Mouse (Mus musculus) testis, adult 2 months (tissue): Measurements from ENCODE around the gene Ak3. TPM values are rescaled to one million over a fixed set of nuclear protein-coding genes. Genes with fewer than 3 reads are reported as not detected.

Experiments
- H3K27ac ChIP-seq: fragments of 200-500 bp; 2 replicates; pipeline ENCODE4 v1.5.1; 2012; ENCODE audit warnings: low read depth, low read length; ENCODE audit not compliant: control insufficient read depth, insufficient read depth
- H3K27me3 ChIP-seq: fragments of 200-500 bp; 2 replicates; pipeline ENCODE4 v1.6.1; 2012; ENCODE audit warnings: mild to moderate bottlenecking, low read length, moderate library complexity; ENCODE audit not compliant: control insufficient read depth, insufficient read depth
- H3K36me3 ChIP-seq: fragments of 200-500 bp; 2 replicates; pipeline ENCODE4 v1.6.1; 2012; ENCODE audit warnings: mild to moderate bottlenecking, low read length; ENCODE audit not compliant: control insufficient read depth, insufficient read depth
- H3K4me1 ChIP-seq: fragments of 200-500 bp; 2 replicates; pipeline ENCODE4 v1.6.1; 2012; ENCODE audit warnings: low read length; ENCODE audit not compliant: control insufficient read depth, insufficient read depth
- H3K4me3 ChIP-seq: fragments of 200-500 bp; 2 replicates; pipeline ENCODE4 v1.5.1; 2012; ENCODE audit warnings: low read depth, mild to moderate bottlenecking, low read length, moderate library complexity, mixed read lengths; ENCODE audit not compliant: control insufficient read depth
- CTCF ChIP-seq: fragments of 200-500 bp; IDR thresholded peaks from 2 replicates; pipeline ENCODE4 v1.5.1; 2012; ENCODE audit warnings: low read depth, mild to moderate bottlenecking, inconsistent platforms, low read length, moderate library complexity; ENCODE audit not compliant: control insufficient read depth, insufficient read depth, insufficient replicate concordance
- POLR2A ChIP-seq: fragments of 200-500 bp; IDR thresholded peaks from 2 replicates; pipeline ENCODE4 v1.6.1; 2012; ENCODE audit warnings: low read depth, mild to moderate bottlenecking, inconsistent platforms, low read length, moderate library complexity; ENCODE audit not compliant: control insufficient read depth
- polyA plus RNA-seq: library from polyadenylated mRNA; depleted of rRNA; stranded (reverse); fragments of >200 nt; gene quantifications from 2 replicates; pipeline ENCODE4 v1.2.3, GENCODE M21; 2012

The Ak3 gene
- polyA plus RNA-seq, 1 experiment, result 13.2 TPM

DNA sequence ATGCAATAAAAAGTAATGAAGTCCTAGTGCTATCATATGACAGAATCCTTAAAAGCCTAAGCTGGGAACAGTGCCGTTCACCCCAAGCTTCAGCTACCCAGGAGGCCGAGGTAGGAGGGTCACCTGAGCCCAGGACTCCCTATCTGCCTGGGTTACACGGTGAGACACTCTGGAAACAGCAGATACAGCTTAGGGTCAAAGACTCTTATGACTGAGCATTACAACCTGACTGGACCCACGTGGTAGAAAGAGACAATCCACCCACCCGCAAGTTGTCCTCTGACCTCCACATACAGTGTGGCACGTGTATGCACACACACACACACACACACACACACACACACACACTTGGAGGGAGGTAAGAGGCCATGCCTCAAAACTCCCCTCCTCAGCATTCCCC lies 5.6 kb downstream of the Ak3 start:
- H3K36me3 ChIP-seq, result no peaks in the 10 kb centered on the region
- H3K4me3 ChIP-seq, result no peak overlapping the region
- no peaks in the 10 kb centered on the region for H3K27me3 ChIP-seq
- TF ChIP-seq CTCF (no peak), POLR2A (no peak)
- peaks cover 3% of the 10 kb centered on the region; the same call in 1 of the 2 replicates for H3K4me1 ChIP-seq
- H3K27ac ChIP-seq, result no peak overlapping the region

DNA sequence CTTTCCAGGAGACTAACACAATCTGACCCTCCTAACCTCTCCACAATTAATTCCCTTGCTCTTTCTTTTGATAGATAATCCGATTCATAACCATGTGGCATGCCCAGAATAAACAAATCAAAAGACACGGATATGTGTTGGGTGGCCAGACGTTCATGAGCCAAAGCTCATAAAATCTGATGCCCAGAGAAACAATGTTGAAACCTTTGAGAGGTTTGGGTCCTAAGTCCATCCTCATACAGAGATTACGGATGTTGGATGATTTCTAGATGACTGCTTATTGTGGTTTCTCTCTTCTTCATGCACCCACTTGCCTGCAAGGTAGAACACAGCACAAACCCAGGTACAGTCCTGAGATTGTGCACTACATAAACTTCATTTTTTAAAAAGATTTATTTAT lies 7.6 kb downstream of the Ak3 start:
- Histone ChIP-seq H3K27ac (no peak overlapping the region), H3K27me3 (no peaks in the 10 kb centered on the region), H3K36me3 (no peaks in the 10 kb centered on the region), H3K4me3 (no peak overlapping the region), H3K4me1 (no peaks in the 10 kb centered on the region; the same call in 1 of the 2 replicates)
- no peak for TF ChIP-seq CTCF
- TF ChIP-seq POLR2A, result no peak

DNA sequence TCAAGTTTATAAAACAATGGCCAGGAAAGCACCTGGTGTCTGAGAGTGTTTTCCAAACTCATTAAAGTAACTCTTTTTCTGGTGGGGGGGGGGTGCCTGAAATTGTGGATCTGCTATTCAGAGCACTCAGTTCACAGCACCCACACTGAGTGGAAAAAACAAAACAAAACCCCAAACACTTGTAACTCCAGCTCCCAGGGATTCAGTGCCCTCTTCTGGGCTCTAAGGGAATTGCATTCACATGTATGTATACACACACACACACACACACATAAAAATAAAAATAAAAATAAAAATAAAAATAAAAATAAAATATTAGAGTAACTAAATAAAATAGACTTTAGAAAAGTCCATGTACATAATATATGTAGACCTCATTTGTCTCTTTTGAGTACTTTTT lies 8.4 kb downstream of the Ak3 start:
- Histone ChIP-seq H3K27ac (no peak overlapping the region), H3K4me3 (no peak overlapping the region), H3K36me3 (no peaks in the 10 kb centered on the region), H3K27me3 (no peaks in the 10 kb centered on the region), H3K4me1 (no peaks in the 10 kb centered on the region; the same call in 1 of the 2 replicates)
- no peak for TF ChIP-seq POLR2A
- TF ChIP-seq CTCF, result no peak

DNA sequence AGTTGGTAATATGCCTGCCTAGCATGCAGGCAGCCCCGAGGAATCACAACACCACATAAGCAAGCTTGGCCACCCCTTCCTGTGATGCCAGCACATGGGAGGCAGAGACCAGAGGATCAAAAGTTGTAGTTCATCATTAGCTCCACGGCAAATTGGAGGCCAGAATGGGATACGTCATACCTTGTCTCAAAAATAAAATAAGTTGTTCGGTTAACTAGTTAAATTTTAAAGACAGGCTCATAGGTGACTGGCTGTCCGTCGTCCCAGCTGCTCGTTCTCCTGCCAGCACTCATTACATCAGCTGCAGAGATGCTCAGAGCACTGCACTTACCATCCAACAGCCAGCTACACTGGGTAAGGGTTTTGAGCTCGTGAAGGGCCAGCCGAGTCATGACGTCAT lies 10.2 kb downstream of the Ak3 start:
- TF ChIP-seq POLR2A, result no peak
- no peak for TF ChIP-seq CTCF
- no peaks in the 10 kb centered on the region for H3K27me3 ChIP-seq
- H3K4me1 ChIP-seq, result no peaks in the 10 kb centered on the region; the same call in 1 of the 2 replicates
- H3K4me3 ChIP-seq, result no peak overlapping the region
- no peak overlapping the region for H3K27ac ChIP-seq
- H3K36me3 ChIP-seq, result no peaks in the 10 kb centered on the region

DNA sequence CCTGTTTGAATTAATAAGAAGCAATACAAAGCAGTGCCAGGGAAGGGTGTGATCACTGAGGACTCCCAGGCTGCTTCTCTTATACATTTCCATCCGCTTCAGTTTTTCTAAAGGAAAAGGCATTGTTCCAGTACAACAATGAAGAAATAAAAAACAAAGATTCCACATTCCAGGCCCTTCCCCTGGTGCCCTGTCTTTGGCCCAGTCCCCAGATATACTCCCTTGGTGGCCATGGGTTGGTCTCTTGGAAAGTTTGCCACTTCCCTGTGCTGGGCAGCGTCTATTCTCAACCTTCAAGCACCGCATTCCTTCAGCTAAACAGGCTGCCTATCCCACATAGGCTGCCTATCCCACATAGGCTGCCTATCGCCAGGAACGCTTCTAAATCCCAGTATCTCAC lies 10.7 kb downstream of the Ak3 start:
- TF ChIP-seq CTCF (no peak), POLR2A (no peak)

DNA sequence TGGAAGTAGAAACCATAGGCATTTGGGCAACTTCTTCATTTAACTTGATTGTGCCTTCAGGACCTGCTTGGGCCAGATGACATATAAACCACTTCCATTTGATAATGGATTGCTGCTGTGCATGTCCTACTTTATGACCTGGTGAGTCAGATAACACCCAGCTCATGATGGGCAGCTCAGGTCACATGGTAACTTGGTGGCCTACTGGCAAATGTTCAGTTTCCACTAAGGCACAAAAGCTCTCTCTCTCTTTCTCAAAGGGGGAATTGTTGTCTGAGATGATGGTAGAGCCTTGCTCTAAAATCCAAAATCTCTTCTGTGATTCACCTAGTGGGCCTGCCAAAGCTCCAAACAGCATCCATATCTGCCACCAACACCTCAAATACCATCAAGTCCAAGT lies 15.1 kb downstream of the Ak3 start:
- TF ChIP-seq POLR2A, result no peak
- TF ChIP-seq CTCF, result no peak
- H3K36me3 ChIP-seq, result no peaks in the 10 kb centered on the region
- no peak overlapping the region for H3K27ac ChIP-seq
- no peaks in the 10 kb centered on the region for H3K4me1 ChIP-seq
- no peaks in the 10 kb centered on the region for H3K27me3 ChIP-seq
- H3K4me3 ChIP-seq, result no peak overlapping the region

More for the DNA sequence above, 10.7 kb downstream of the Ak3 start:
- no peaks in the 10 kb centered on the region for H3K27me3 ChIP-seq
- no peak overlapping the region for H3K4me3 ChIP-seq
- no peaks in the 10 kb centered on the region; the same call in 1 of the 2 replicates for H3K4me1 ChIP-seq
- H3K36me3 ChIP-seq, result no peaks in the 10 kb centered on the region
- no peak overlapping the region for H3K27ac ChIP-seq

DNA sequence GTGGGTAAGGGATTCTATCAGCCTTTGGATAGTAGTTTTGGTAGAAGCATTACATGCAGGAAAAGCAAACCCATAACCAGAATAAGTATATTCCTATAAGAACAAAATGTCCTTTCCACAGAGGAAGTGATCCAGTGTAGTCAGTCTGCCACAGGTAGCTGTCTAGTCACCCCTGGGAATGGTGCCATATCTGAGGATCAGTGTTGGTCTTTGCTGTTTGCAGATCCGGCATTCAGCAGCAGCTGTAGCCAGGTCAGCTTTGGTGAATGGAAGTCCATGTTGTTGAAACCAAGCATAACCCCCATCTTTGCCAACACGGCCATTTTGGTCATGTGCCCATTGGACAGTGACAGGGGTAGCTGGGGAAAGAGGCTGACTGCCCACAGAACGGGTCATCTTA lies 16.0 kb downstream of the Ak3 start:
- Histone ChIP-seq H3K27ac (no peak overlapping the region), H3K36me3 (no peaks in the 10 kb centered on the region), H3K4me3 (no peak overlapping the region), H3K27me3 (no peaks in the 10 kb centered on the region), H3K4me1 (no peaks in the 10 kb centered on the region)
- TF ChIP-seq CTCF (no peak), POLR2A (no peak)
